Mouse (Mus musculus): Measurements from ENCODE around the gene Dnah5. TPM values are rescaled to one million over a fixed set of nuclear protein-coding genes. Genes with fewer than 3 reads are reported as not detected.

The Dnah5 gene
- total RNA-seq (2021) = 0.08 and 0.11 TPM in 2 replicates
- long read RNA-seq, experiment 1, partial matches to known transcripts = 0 of 1 reads
- long read RNA-seq, experiment 1, other reads (novel, unspliced or antisense) = 1 of 1 reads
- long read RNA-seq, experiment 2, partial matches to known transcripts = 1 of 1 reads
- long read RNA-seq, experiment 2, other reads (novel, unspliced or antisense) = 0 of 1 reads

DNA sequence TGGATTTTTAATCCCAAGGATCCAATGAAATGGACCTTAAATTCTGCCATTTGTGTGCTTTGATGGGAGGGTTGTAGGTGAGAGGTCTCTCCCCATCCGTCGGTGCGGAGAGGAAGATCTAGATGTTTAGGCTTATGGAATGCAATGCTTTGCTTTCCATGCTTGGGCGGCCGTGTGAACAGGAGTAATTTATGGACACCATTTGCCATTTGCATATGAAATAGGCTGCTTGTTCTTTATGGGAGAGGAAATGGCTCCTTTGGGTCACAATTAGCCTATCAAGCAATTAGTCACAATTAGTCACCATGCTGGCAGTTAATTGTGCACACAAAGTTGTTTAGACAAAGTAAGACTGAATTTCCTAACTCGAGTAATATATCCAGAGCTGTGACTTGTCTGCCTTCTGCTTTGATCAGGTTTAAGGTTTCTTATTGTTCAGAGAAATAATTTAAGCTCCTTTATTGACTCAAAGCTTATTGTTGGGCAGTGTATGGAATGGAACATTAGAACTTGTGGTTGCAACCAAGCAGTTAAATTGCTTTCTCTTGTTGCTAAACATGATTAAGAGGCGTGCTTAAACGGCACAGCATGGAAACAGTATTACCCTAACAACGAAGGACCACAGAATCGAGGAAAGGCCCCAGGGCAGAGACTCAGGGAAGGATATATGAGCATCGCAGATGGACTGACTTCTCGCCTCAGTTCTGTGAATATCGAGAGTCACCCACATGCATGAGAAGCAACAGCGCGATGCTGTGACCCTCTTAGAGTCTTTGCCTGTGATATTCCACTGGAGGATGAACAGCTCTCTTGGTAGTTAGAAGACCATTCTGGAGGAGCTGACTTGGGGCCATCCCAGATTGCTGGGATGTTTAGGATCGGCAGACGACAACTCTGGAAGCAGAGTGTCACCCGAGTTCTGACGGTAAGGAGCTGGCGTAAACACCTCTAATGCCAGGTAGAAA lies at the start of gene Dnah5:
Gene Dnah5, plus strand, starts transcription at position 642 of the 965 bp plus-strand sequence.
- no peak for DNase-seq

DNA sequence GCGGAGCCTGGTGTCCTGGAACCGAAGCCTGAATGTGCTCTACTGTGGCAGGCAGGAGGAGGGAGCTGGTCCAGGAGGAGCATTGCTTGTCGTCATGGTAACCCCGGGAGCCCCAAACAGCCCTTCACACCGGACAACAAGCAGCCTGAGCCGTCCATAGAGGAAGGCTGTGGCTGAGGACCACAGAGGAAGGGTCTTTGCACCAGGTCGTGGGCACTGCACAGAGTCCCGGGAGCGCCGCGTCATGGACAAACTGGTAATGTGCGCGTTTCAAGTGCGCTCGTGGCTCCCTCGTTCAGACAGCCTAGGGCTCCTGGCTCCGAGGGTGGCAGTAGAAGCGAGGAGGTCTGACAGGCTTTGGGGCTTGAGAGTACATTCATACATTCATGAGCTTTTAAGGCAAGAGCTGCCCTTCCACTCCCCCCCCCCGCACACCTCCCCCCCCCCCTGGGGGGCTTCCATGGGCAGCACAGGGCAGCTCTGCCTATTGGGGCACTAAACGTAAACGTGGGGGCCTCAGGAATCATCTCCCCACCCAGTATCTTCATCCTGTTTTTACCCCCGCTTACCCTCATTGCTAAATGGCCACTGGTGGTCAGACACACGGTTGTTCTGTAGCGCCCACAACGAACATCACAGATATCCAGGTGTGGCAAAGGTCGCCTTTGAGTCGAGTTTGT lies 48.6 kb upstream of the Dnah5 start:
- peak; percentile 21 for DNase-seq

DNA sequence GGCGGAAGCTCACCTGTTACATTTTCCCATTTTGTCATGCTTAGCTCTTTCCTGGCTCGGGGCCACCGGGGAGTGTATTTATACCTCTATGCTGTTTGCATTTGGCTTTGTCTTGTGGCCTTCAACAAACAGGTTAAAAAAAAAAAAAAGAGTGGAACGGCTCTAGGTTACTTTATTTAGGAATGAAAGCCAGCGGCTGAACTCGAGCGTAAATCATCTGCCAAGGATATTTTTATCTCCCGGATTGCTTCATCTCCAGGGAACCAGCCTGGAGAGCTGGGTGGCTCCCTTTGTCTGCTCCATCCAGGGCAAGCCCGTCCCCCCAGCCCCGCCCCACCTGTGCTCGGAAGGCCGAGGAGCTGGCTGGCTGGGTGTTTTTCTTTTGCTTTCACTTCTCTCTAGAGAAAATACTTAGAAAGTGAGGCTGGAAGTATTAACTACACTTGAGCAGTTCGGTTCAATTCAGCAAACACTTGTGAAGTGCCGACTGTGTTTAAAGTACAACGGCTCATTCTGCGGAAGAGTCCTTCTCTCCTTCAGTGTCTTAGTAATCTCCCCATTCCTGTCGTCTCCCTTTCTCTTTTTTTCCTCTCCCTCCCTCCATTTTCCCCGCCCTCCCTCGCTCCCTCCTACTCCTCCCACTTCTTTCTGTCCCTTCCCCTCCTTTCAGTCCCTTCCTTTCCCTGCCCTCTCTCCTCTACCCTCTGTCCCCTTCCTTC lies 44.6 kb upstream of the Dnah5 start:
- DNase-seq = peak; percentile 89

DNA sequence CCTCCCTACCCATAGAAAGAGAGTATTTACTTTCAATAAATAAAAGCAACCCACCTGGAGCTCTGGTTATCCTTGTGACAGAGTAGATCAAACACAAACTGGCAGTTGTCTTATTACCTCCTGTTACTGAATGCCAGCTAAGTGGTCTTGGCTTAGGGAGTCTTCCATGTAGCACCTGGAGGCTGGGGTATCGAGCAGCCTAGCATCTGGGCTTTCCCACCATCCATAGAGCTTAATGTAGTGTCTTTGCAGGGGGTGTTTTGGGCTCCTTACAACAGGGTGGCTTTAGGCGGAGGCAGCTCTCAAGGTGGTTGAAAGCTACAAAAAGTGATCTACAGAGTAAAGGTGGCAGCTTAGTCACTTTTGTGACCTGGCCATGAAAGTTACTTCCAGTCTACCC lies 41.3 kb upstream of the Dnah5 start:
- no peak for DNase-seq

DNA sequence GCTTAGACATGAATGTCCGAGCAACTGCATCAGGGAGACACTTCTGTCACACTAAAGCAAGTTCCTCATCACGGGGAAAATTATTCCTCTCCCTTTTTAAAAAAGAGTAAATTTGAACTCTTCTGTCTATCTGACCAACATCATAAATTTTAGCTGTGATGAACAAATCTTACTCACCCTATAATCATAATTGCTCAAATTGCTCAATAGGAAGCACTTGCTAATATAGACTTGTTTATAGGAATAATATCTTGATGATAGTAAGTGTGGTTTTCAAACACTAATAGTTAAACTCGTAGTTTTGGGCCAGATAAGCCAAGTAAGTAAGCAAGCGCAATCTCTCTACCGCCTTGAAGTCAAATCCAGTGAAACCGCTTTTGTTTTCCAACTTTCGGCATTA lies 38.3 kb upstream of the Dnah5 start:
- DNase-seq = no peak

DNA sequence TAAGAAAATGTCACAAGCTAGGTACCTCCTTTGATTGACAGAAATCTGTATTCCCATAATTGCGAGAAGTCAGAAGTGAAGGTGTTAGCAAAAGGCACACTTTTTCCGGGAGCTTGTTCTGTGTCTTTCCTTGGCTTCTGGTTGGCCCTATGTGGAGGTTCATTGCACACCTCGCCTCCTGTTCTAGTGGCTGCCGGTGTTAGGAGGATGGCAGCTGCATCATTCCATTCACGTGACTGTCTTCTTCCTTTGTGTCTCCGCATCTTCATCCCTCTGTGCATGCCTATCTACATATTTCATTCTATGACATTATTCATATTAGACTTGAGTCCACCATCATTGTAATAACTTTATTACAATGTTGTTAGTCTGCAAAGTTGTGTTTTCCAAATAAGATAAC lies 37.5 kb upstream of the Dnah5 start:
- no peak for DNase-seq

DNA sequence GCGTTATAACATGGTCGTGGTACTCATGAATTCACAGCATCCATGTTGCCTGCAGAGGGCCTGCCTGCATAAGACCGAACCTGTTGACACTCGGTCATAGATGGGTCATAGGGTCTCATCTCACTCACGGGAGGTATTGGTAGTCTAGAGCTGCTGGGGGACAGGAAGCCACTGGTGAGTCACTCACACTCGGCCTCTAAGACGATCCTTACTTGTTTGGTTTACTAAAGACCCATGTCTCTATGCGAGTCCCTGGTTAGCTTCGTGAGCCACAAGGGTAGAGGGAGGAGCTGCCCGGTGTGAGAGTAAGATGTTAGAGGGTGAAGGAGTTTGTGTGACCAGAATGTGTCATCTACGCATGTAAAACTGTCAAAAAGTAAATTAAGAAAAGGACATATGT lies 24.6 kb upstream of the Dnah5 start:
- no peak for DNase-seq

DNA sequence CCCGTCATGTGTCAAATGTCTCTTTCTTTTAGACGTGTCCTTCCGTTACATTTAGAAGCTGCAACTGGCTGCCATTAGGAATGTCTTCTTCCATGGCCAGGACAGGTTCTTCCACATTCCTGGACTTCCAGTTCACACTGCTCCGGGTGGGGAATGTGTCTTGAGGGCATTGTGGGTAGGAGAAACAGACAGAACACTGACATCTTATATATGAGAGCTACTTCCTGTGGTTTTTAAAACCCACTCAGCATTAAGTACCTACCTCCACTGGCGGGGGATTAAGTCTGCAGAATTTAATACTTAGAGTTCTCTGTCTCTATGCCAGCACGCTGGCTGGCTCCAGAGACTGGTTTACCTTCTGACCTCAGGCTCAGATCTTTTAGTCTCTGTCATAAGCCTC lies 24.0 kb upstream of the Dnah5 start:
- no peak for DNase-seq

DNA sequence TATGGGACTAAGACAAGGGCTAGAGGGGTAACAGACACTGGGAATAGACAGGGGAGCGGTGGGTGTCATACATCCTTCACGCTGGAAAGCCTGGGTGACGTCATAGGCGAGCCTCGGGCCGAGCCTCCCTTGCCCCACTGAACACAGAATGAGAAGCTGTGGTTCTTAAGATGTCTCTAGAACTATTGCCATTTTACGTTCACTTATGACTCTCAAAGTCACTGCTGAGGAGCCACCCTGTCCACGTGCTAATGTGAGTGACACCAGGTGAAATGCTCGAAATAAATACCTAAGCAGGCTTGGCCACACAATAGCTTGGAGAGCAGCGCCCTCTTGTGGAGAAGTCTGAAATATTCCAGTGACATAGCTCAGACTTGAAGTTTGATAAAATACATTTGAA lies 21.7 kb upstream of the Dnah5 start:
- peak; percentile 85 for DNase-seq

DNA sequence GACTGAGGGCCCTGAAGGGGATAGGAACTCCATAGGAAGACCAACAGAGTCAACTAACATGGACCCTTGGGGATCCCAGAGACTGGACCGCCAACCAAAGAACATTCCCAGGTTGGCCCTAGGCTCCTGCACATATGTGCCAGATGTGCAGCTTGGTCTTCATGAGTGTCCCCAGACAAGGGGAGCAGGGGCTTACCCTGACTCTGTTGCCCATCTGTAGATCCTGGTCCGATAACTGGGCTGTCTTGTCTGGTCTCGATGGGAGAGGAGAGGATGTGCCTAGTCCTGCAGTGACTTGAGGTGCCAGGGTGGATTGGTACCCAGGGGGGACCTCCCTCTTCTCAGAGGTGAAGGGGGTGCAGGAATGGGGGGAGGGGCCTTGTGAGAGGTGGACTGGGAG lies 21.0 kb upstream of the Dnah5 start:
- DNase-seq = no peak

DNA sequence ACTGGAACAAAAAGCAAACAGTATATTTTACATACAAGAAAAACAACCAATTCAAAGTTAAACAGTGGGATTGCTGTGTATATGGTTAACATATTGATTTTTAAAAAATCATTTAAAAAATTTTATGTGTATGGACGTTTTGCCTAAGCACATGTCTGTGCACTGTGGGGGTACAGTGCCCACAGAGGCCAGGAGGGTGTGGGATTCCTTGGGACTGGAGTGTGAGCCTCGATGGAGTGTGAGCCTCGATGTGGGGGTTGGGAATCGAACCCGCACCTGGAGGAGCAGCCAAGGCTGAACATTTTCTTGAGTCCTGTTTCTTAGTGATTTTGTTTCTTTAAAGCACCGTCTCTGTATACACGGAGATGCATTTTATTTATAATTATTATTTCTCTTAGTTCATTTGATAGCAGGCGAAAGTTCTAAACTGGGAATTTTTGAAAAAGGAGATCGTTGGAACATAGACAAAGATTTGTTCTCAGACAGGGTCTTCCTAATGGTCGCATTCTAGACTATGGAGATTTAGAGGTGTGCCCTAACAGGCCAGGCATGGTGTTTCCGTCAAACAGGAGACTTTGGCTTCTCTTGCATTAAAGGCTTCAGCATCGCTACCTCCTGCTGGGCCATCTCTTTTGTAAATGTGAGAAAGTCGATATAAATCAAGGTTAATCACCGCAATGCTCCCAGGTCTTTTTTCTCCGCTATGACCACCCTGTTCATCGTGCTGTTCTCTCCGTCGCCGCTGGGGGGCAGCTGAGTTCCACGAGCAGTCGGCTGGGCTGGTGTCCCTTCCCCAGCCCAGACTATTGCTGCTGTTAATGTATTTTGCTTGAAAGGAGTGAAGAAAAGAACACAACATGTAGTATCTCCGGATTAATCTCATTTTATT lies 15.8 kb upstream of the Dnah5 start:
- DNase-seq = peak; percentile 84

DNA sequence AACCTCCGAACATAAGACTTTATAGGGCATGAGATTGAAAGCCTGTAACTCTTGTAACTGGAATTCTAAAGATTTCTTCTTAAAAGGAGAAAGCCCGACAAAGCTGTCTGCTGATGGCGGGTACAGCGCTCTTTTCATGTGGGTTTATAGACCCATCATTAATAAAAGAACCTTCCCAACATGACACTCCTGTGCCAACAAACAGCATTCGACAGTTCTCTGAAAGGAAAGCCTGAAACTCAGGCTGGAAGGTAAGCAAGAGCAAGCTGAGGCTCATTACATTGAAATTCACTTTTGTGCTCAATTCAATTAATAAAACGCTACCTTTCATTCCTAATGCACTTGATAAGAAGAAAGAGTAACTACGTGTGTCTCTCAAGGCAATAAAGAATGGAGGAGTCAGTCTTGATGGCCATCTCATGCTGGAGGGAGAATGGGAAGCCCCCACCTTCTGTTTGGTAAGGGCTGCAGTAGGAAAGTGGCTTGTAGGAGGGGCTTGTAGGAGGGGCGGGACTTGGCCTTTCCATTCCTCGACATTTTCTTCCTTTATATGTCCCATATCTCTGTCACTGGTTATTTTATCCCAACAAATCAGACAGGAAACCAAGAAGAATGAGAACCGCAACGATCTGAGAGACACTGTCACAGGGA lies 15.1 kb upstream of the Dnah5 start:
- no peak for DNase-seq

DNA sequence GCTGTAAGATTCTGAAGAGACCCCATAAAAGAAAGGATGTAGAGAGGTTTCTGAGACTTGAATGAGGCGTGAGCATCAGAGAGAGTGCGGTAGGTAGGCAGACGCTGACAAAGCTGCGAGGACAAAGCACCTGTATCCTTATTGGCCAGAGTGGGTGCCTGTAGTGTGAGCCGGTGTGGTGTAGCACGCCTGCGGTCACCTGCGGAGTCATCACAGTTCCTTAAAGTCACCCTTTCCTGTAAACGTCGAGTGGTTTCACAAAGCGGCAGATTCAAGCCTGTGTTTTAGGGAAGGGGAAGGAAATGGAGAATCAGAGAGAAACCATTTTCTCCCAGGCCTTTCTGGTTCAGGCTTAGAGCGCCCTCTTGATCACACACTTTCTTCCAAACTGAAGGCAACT lies 13.9 kb upstream of the Dnah5 start:
- DNase-seq = no peak

DNA sequence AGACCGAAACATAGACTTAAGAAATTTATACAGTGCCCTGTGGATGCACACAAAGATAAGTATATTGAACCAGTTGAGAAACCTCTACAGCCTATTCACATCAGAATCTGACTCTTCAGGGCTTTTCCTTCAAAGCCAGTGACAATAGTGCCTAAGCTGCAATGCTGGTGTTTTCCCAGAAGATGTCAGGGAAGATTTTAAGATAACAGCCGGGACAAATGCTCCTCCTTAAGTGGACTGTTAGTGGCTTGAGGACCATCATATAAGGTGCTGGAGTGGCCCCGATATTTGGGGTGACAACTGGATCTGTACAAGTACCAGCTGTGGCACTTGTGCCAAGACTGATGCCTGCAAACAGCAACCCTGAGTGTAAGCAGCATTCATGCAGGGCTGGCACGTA lies 4.9 kb upstream of the Dnah5 start:
- DNase-seq = no peak

DNA sequence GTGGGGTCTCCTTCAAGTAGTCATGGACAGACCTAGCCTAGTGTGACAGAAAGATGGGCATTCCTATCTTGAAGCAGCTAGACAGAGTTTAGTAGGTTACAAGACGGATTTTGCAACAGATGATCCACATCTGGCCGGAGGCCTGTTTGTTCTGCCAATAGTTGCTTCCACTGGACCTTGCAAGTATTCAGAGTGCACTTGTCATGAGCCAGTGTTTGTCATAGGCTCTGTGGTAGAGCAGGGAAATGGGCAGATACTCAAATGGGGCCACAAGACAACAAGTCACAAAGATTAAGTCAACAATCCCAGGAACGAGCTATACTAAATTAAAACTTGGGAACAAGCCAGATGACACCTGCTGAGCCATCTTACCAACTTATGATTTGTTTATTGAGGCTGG lies 1.1 kb downstream of the Dnah5 start:
- no peak for DNase-seq

DNA sequence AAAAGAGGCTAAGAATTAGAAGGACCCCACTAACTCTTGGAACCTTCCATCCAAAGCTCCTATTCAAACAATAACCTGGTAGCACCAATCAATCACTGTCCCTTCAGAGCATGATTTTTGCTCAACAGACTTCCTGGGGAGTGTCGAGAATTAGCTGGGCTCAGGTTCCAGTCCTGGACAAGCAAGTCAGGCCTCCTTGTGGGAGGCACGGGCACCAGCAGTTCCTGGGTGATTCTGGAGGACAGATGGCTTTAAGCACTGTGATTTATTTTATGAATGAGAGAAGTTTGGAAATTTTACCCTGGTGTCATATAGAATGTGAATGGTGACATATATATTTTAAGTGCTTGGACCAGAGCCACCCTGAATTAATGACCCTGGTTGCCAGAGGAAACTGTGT lies 4.0 kb downstream of the Dnah5 start:
- DNase-seq = no peak

DNA sequence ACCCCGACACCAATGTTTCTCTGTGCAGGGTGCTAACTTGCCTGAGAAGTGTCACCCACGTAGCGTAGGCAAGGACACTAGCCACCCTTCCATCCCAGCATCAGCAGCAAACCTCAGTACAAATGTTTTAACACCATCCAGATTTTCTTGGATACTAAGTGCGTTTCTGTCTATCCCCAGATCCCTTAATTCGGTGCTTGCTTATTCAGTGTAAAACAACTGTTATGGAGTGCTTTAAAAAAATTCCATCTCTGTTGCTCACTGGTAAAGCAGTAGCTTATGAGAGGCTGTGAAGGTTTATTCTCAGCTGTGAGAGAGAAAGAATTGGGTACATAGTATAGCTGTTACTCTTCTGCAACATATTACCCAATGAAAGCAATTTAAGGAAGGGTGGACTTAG lies 9.5 kb downstream of the Dnah5 start:
- no peak for DNase-seq

DNA sequence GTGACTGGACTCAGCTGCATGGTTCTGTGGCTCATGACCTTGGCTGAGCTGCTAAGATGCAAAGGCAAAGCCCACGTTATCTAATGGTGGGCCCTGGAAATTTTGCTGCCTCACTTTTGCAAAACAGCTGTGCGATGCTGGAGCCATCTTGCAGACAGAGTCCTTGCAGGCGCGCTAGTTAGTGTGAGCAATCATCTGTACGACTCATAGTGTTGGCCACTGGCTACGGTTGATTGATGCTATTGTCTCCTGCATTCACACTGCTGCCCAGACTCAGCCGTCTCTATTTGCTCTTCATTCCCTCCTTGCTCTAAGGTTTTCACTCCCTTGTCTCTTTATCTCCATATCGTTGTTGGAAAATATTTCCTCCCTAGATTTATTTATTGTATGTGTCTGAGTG lies 12.8 kb downstream of the Dnah5 start:
- no peak for DNase-seq

DNA sequence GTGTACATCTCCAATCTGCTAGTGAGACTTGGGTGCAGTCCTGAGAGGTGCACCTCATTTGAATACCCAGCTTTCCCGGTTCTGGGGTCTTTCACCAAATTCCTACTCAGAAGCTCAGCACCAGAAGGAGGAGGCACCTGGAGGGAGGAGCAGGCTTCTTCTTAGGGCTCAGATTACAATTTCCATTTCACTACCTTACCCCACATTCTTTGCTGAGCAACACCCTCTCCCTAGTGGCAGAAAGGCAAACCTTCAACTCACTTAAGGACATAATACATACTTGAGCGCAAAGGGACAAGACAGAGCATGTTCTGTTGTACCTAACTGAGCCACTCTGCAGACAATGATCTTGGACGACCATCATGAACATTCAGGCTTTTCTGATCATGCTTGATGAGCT lies 23.8 kb downstream of the Dnah5 start:
- DNase-seq = no peak

DNA sequence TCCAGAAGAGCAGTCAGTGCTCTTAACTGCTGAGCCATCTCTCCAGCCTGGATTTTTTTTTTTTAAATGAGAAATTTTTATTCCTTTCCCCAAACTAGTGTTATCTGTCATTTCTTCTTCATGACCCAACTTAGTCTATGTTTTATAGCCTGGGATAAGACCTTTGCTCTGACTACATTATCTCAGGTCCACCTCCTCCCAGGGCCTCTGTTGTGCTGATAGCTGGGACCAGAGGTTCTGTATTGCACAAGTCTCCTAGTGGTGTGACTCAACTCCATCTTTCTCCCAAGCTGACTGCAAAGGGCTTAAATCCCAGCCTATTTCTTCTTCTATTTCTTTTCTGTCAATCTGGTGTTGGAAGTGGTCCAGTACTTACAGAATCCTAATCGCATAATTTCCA lies 56.7 kb downstream of the Dnah5 start:
- DNase-seq = no peak

DNA sequence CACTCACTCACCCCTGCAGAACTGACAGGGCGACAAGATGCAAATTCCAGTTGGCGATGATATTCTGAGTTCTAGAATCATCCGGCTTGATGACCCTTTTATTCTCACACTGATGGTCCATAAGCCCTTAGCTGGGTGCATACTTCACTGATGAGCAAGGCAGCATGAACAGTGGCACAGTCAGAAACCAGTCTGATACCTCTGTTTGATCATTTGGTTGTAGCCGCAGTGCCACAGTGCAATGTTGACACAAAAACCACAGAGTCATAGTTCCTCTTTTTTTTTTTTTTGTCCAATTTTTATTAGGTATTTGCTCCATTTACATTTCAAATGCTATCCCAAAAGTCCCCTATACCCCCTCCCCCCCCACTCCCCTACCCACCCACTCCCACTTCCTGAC lies 95.9 kb downstream of the Dnah5 start:
- DNase-seq = no peak

Data from adrenal gland, postnatal 14 days (tissue).